Mouse (Mus musculus): Measurements from ENCODE around the gene Fibp.

DNA sequence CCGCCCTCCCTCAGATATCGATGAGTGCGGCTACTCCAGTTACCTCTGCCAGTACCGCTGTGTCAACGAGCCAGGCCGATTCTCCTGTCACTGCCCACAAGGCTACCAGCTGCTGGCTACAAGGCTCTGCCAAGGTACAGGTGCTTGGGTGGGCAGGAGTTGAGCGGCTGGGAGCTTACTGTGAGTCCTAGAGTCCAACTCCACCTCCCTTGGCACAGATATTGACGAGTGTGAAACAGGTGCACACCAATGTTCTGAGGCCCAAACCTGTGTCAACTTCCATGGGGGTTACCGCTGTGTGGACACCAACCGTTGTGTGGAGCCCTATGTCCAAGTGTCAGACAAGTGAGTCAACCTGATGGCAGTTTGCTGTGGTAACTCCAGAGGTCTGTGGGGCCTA lies 19.6 kb downstream of the Fibp start:
- no peak for TF ChIP-seq EP300 (IDR thresholded peaks at IDR 0.05; ENCODE audit: low read depth)
- TF ChIP-seq CTCF (IDR thresholded peaks at IDR 0.05; ENCODE audit: low read depth): no peak

All from liver, embryonic 14.5 days (tissue).